Mouse (Mus musculus) cerebellum, postnatal 4 days (tissue): ENCODE data around the gene Hoxb8.

Experiments
- DNase-seq, 2 experiments: peaks; one replicate each; pipeline ENCODE4 v3.0.0; 2022; ENCODE audit warnings: low spot score in 2 of 2, mixed read lengths in 1 of 2

Gene Hoxb8

DNA sequence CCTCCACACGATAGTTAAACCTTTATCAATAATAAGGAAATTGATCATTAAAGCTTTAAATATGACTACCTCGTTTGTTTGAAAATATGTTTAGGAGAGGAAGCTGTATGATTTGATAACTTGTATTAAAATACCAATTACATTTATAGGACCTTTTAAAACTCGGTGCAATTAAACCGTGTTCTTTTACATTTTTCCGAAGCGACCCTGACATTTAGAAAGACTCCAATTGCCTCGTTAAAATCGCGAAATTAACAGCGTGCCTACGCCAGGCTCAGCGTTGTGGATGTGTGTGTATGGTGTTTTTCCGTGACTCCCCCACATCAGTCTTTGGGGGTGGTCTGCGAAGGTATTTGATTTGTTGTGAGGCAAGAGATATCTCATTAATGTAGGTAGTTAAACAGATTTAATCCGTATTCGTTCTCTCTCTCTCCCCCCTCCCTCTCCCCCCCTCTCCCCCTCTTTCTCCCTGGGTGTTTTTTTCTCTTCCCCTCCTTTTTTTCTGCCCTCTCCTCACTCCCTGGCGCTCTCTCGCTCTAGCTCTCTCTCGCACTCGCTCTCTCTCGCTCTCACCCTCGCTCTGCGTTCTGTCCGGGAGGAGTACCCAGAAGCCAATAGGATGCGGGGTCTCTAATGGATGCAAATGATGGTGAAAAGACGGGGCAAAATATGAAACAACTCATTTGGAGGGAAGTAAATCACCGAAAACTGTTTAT lies at the start of gene Hoxb8:
TSS of gene Hoxb8 (plus strand) at position 51 of the 716 bp plus-strand sequence.
- DNase-seq, result no peak

DNA sequence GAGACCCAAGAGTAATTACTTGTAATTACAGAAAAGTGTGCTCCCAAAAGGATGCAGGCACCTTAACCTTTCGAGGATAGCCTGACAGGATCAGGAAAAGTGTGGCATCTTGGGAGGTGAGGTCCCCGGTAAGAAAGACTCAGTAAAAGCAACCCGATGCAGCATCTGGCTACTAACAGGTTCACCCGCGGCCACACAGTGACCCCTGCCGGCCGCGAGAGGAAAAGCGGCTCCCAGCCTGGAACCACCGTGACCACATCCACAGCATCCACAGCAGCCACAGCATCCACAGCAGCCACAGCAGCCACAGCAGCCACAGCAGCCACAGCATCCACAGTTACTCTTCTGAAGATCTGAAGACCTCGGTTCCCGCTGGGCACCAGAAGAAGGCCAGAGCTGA lies 46.8 kb upstream of the Hoxb8 start:
- peak in 1 of 2 experiments; percentile 53 for DNase-seq

DNA sequence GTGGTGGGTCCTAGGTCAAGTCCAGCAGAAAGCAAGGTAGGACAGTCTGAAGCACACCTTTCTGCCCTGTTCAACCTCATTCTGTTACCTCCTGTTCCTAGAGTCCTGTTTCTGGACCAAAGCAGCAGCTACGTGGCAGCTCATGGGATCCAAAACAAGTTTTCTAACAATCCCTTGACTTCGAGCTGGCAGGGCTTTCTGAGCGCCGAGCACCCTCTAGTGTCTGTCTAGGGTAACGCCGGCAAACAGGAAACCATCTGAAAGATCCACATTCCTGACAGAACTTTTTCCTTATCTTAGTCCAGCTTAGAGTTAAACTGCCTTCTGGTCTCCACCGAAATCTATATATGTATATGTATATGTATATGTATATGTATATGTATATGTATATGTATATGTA lies 41.5 kb upstream of the Hoxb8 start:
- peak in 1 of 2 experiments; percentile 51 for DNase-seq

DNA sequence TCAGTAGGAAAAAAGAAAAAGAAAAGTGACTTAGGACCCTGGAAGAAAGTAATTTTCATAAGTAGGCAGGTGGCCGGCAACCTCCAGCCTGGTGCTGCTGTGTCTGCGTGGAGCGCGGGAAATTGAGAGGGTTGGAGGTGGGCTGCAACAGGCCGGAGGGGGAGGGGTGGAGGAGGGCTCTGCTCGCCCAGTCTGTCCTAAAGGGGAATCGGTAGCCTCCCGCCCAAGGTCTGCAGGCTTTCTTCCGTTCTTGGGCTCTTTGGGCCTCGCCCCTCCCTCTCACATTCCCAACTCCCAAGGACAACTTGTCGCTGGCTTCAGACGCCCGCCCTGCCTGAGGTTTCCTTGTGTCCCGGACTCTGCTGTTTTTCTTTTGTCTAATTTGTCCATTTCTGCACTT lies 30.8 kb upstream of the Hoxb8 start:
- DNase-seq, result no peak

DNA sequence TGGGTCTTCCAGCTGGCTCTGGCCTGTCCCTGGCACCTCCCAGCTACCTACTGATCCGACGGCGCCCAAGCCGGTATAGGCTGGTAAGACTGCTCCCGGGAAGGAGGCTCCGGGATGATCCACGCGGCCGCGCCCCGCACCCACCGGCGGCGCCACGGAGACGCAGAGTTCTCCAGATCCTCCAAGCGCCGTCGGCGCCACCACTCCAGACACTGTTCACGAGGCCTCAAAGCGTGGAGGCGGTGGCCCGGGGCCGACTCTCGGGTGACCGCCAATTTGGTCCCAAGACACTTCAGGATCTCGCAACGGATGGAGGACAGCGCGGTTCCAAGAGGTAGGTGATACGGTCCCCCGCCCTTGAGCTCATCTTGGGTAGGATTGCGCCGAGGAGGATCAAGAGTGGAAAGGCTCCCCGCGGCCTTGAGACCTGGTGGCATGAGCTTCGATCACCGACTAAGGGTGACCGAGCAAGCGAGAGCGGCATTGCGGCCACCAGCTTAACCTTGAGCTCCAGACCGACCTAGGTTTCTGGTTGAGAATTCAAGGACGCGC lies 30.1 kb upstream of the Hoxb8 start:
- DNase-seq, result no peak

DNA sequence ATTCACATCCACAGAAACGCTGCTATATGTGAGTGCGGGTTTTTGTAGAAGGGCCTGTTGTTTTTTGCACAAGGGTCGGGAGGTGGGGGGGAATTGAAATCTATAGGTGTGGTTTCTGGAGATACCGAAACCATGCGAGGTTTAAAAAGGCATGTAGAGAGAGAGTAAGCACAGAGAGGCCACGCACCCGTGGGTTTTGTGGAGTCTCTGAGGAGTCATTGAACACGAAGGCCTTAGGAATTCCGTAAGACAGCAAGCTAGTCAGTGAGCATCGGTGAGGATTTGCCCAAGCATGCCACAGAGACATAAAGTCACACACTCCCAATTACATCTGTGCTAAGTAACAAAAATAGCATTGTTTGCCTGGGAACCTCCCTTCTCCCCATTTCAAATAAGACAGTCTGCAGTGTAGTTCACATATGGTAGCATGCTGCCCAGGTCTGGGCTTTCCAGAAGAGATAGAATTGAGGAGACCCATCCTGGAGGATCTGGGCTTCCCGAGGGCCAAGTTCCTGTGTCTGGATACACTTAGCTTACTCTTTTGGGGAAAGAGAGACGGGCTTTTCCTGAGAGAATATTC lies 29.1 kb upstream of the Hoxb8 start:
- DNase-seq, result no peak

DNA sequence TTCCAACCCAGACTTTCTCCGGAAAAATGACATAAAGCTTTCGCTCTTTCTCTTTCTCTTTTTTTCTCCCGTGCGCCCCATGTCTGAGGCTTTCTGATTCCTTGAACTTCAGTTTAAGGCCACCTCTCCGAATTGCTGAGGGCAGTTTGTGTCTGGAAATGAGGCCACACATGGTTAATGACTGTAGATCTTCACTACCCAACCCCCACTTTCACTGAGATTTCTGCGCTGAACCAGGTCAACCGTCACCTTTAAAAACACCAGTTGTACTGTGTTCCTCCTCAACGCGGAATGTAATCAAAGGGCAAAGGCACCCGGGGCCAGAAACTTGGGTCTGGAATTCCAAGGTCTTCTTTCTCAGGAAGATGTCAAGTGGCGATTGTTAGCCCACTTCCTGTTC lies 27.5 kb upstream of the Hoxb8 start:
- DNase-seq, result no peak

DNA sequence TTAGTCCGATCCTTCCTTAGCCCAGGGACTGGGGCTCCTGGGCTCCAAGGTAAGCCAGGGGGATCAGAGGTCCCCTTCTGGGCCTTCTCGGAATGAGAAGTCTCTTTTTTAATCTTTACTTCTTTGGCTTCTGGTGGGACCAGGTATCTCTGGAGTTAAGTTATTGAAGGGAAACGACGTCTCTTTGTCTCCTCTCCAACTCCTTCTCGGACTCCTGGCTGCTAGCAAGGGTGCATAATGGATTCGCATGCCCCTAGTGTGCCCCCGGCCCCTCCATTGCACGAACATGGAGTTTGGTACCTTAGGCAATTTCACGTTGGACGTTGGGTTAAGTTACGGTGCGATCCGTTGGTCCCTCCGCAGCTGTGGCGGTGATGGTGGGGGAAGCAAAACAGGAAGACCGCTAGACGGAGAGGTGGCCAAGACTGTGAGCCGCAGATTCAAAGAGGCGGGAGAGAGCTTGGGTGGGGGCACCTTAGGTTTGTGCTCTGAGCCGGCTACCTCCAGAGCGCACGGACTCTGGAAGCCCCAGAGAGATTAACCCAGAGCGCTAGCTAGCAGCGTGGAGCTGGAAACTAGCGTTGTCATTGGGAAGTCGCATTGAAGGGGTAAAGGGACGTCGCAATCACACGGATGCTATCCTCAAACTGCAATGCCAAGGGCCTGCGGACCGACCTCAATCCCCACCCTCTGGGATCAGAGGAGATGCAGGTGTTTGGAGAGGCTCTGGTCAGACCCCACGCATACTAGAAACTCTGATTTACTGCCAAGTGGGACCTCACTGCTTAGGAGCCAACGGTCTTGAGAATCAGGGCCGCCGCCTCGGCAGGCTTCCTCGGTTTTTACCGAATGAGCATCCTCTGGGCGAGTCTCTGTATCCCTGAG lies 26.4 kb upstream of the Hoxb8 start:
- no peak for DNase-seq

DNA sequence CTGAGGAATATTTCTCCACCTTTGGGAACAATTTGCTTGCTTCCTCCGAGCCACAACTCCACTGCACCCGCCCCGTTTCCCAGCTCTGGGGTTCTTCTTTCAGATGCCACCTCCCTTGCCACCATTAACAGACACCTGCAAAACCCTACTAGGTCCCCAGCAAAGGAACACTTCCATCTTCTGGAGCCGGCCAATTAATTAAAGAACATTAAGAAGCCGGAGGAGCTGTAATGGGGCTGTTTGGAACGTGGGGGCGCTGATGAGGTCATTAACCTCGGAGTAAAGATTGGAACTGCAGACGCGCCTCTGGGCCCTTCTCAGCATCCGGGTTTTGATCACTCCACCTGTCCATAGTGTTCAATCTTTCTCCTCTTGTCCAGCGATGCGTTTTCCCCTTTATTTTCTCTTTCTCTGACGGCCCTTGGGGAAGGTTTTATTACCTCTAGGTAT lies 25.7 kb upstream of the Hoxb8 start:
- DNase-seq, result no peak

DNA sequence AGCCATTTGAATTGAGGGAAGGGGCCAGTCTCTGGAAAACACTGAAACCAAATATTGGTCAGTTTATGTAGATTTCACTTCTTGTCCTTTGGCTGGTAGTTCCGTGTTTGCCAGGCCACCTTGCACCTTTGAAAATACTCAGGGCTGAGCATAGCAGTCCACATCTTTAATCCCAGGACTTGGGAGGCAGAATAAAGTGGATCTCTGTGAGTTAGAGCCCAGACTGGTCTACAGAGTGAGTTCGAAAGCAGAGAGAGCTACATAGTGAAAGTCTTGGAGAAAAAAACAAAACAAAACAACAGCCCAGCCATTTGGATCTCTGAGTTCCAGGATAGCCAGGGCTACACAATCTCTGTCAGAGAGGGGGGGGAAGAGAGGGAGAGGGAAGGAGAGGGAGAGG lies 24.6 kb upstream of the Hoxb8 start:
- no peak for DNase-seq

DNA sequence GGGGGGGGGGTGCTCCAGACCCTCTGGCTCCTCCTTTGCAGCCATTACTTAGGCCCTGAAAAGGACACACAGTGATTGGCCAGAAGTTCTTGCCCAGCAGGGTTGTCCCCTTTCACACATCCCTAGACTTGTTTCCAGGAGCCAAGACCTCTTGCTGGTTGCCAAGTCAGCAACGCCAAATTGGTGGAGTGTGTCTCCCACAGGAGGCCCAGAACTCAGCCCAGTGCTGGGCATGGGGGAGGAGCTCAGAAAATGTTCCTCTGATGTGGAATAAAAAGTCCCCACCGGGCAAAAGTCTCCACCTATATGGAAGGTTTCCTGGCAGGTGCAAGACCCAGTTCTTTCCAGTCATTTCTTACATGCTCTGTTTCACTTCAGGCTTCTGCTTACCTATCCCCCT lies 22.7 kb upstream of the Hoxb8 start:
- DNase-seq, result no peak

DNA sequence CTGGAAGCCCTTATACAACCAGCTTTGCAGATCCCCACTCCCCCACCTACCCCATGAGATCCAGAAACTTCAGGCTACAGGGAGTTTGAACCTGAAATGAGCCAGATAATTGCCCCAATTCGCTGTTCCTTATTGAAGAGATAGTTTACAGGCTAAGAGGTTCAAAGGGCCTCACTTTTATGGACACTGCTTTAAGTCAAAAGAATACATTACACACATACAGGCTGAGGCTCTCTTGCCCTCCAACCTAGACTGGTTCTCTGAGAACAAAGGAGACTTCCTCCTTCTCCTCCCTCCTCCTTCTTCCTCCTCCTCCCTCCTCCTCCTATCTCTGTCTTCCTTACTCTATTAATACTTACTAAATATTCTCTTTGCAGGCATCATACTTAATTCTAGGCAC lies 22.2 kb upstream of the Hoxb8 start:
- no peak for DNase-seq

DNA sequence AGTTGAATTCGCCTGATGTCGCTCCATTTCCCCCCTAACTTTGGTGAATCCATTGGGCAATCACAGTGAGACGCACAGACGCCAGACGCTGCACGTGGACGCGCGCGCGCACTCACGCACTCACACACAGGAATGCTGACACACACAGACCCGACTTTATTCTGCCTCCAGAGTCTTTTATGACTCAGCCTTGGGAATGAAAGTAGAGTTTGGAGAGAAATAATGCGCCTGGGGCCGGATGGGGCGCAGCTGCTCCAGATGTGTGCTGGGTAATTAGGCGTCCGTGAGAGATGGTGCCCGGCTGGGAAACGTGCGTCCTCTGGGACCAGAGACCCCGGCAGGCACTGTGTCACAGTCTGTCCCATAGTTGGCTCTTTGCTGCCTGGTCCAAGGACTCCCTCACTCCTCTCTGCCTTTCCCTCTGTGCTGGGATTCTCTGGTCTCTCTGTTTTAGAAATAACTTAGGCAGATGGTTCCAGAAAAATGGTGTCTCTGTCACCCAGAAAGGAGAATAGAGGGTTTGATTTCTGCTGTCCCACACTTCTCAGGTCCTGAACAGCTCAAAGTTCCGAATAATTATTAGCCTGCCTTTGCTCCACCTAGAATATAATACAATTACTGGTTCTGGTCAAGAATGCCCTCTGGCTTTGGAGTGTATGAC lies 21.3 kb upstream of the Hoxb8 start:
- DNase-seq, result no peak

DNA sequence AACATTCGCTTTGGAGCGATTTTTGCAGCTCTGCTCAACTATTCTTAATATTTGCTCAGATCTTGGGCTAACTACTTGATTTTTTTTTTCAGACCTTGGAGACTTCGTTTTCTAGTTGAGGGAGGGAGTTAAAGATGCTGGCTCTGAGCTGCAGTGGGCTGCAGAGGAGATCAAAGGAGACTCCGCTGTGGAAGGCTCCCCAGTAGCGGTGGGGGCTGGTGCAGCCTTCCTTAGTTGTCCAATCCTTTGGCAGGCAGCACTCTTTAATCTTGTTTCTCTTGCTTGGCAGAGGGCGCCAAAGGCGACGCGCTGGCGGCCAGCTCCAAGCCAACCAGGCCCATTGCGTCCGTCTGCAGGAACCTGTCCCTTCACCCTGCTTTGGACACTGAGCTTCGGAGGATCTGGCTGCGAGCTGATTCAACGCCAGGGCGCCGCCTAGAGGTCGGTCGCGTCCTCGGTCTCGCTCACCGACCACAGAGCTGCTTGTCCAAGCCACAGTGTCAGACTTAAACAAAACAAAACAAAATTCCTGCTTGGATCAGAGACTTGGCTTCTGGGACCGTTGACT lies 20.3 kb upstream of the Hoxb8 start:
- peak; percentile 52 to 72 for DNase-seq

DNA sequence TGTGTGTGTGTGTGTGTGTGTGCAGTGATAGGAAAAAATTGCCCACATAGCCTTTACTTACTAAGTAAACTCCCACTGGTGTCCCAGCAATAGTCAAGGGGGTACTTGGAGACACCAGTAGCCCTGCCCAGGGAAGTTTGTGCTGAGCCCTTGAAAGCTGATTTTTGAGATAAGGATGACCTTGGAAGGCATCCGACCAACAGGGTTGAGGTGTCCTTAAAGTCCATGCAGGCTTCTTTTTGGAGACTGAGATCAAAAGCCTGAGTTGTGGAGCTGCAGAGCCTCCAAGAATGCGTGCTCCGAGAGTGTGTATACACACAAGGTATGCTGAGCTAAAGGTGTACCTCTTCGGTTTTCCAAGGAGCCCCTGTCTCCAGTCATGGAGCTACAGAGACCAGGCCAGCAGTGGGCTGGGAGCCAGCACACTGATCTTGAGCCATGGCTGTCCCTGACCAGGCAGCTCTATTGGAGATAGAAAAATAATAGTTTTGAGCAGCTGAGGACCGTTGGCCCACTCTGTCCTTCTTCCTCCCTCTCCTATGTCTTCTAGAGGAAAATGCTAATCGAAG lies 19.4 kb upstream of the Hoxb8 start:
- no peak for DNase-seq

DNA sequence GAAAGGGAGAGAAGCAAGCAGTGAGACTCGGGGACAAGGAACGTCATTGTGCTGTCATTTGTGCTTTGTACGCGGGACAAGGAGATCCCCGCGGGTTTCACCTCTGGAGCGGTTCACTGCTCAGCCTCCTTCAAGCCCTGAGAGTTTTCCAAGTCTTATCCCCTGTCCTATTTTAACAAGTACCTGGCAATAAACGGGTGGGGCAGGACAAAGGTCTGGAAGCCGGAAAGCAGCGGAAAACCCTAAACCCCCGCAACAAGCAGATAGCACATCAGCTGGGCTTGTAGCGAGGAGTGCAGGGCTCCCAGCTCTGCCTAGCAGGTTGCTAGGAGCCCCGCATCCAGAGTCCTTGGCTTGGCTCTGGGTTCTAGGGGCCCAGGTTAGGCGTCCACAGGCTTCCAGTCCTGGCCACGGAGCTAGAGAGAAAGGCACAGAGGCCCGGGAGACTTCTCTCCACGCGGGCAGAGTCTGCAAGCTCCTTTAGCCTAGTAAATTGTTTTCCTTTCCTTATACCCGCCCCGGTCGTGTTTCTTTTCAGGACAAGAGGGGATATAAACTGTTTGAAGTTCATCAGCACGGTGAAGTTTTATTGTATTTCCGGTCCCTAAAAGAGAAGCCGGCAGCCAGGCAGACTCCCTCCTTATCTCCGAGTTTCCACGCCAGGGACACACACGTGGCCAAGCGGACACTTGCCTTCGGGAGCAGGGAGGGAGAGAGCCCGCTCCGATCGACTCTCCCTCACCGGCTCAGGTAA lies 17.9 kb upstream of the Hoxb8 start:
- no peak for DNase-seq

DNA sequence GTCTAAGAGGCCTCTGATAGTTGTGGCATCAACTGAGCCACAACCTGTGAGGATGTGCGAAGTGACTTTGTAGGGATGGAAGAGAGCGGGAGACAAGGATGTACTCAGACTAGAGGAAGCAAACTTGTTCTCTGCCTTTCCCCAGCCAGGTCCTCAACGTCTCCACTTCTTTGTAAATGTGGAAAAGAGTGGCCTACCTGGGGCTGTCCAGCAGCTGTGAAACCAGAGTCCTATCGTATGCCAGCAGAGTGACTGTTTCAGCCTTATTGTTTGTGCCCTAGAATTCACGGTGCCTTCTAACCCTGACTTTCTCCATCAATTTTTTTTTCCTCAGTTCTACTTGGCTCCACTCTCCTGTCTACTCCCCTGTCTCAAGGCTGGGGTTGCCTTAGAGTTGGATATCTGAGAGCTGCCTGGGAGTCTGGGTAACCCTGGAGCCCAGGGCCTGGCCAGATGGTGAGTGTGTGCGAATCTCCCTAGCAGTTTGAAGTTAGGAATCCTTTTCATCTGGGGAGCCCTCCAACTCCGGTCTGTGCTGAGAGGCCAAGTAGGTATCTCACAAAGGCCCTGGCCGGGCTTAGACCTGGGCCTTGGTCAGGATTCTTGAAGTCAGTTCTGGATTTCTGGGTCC lies 17.2 kb upstream of the Hoxb8 start:
- DNase-seq, result no peak

DNA sequence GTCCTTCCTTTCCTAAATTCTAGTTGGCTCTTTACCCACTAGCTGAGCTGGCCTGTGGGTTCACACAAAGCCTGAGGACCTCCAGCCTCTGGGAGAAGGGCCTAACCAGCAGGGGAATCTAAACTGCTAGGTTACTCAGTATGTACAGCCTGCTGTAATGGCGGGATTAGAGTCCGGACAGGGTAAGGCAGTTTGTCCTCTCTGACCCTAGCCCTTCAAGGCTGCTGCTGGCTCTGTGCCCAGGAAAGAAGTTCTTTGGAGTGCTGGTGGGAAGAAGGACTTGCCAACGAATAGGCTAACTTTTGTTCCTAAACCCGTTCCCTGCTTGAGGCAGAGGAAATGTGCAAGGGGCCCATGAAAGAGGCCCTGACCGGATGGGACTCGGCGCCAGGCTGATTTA lies 15.8 kb upstream of the Hoxb8 start:
- DNase-seq, result no peak

DNA sequence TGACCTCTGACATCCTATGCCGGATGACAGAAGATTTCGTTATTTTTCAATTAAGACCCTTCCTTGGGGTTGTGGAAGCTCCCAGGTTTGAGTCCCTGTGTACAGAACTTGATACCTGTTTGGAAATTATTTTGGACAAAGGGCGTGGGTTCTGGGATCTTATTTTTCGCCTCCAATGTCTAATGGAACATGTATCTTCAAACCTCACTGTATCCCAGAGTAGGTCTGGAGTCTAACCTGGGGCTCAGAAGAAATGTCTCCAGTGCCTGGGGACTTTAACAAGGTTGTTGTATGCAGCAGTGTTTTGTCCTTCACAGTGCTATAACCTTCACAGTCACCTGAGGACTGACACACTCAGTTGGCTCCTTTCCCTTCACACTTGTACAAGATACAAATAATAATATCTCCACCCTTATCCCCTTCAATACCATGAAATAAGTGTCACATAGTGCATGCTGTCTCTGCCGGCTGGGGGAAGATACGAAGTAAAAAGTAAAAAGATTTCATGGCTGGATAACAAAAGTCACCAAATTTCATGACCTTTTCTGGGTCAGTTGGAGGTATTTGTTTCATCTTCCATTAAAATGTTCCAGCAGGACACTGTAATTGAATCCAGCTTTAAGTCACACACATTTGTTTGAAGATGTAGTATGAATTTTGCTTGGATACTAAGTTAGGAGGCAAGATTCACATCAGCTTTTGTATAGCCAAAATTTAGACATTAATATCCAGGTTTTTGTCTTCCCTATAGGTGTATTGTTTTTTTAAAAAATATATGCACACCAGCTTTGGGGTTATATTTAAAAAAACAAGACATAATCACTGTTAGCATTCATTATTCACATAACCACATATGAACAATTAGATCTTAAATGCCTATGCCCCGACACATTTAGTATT lies 14.4 kb upstream of the Hoxb8 start:
- no peak for DNase-seq
